27 mouse cellular contexts compared by ENCODE assay signal in genomic region chr13:112736407-112736806, GRCm38 (mm10).
"Had no signal": no experiment of that assay in that cellular context is flagged by ENCODE, and none has a peak within 500 bp of the region (broad histone marks: within the 10 kb centered on the region; RNA-seq: fewer than 3 reads in every experiment).

No protein-coding gene starts in this region.

- H3K9me3 ChIP-seq: heart, embryonic 13.5 days; heart, embryonic 15.5 days; hindbrain, embryonic 10.5 days; hindbrain, embryonic 12.5 days; intestine, embryonic 15.5 days; limb, embryonic 10.5 days; limb, embryonic 12.5 days; liver, embryonic 13.5 days; liver, embryonic 15.5 days had no signal

- H3K27ac ChIP-seq: heart, embryonic 13.5 days; heart, embryonic 15.5 days; hindbrain, embryonic 10.5 days; hindbrain, embryonic 12.5 days; hindbrain, embryonic 14.5 days; layer of hippocampus, adult 2 months; left cerebral cortex, adult 2 months; limb, embryonic 10.5 days; limb, embryonic 12.5 days; liver, embryonic 13.5 days had no signal

- H3K4me2 ChIP-seq: heart, embryonic 11.5 days; heart, embryonic 13.5 days; heart, embryonic 15.5 days; hindbrain, embryonic 12.5 days; hindbrain, embryonic 14.5 days; intestine, embryonic 15.5 days; limb, embryonic 12.5 days; liver, embryonic 11.5 days; liver, embryonic 13.5 days; liver, embryonic 15.5 days had no signal

- H3K4me1 ChIP-seq: heart, embryonic 13.5 days; heart, embryonic 15.5 days; hindbrain, embryonic 10.5 days; hindbrain, embryonic 12.5 days had no signal

- DNase-seq: gastrocnemius, adult 2 months; gastrocnemius, postnatal 10 days; gastrocnemius, postnatal 25 days; heart, postnatal 4 days; kidney, adult 18-20 months; kidney, adult 8-10 months; kidney, postnatal 10 days; kidney, postnatal 25 days; kidney, postnatal 4 days; liver; liver, embryonic 13.5 days had no signal

- H3K4me3 ChIP-seq: gastrocnemius, adult 2 months; heart, embryonic 13.5 days; heart, embryonic 15.5 days; hindbrain, embryonic 10.5 days; hindbrain, embryonic 12.5 days; intestine, embryonic 15.5 days; layer of hippocampus, adult 2 months; left cerebral cortex, adult 2 months; limb, embryonic 10.5 days; limb, embryonic 12.5 days; liver, embryonic 13.5 days; liver, embryonic 15.5 days had no signal

- H3K36me3 ChIP-seq: heart, embryonic 15.5 days; hindbrain, embryonic 10.5 days; intestine, embryonic 15.5 days; limb, embryonic 10.5 days had no signal

- H3K27me3 ChIP-seq: heart, embryonic 13.5 days; heart, embryonic 15.5 days; hindbrain, embryonic 12.5 days; intestine, embryonic 15.5 days; limb, embryonic 12.5 days; liver, embryonic 13.5 days; liver, embryonic 15.5 days had no signal

- H3K9ac ChIP-seq: heart, embryonic 13.5 days; heart, embryonic 15.5 days; hindbrain, embryonic 12.5 days; hindbrain, embryonic 14.5 days; intestine, embryonic 15.5 days; limb, embryonic 12.5 days; liver, embryonic 13.5 days; liver, embryonic 15.5 days had no signal

- ATAC-seq: hindbrain, embryonic 16.5 days; inflammation-experienced regulatory T-cells, adult 6 months; intestine, embryonic 15.5 days; intestine, postnatal 0 days had no signal
